Mouse (Mus musculus) right cerebral cortex, postnatal 36 days (tissue): ENCODE data around the gene Arl6ip4.

Experiments
- DNase-seq, 2 experiments: peaks; one replicate each; pipeline ENCODE4 v3.0.0; 2022; ENCODE audit warnings: low spot score in 2 of 2, mixed read lengths in 1 of 2

Gene Arl6ip4

GRCm38 (mm10) chr5:124150895-124151294, 35.0 kb downstream of the Arl6ip4 start:
- no peak for DNase-seq

GRCm38 (mm10) chr5:124152734-124153133, 36.8 kb downstream of the Arl6ip4 start:
- DNase-seq, result no peak

GRCm38 (mm10) chr5:124155943-124156342, 40.1 kb downstream of the Arl6ip4 start:
- DNase-seq, result no peak

- DNase-seq, result no peak
These were observed 42.4 kb downstream of the Arl6ip4 start for GRCm38 (mm10) chr5:124158305-124158704.

- no peak for DNase-seq
These were observed 43.6 kb downstream of the Arl6ip4 start for GRCm38 (mm10) chr5:124159453-124159852.

- DNase-seq, result no peak
These were observed 45.9 kb downstream of the Arl6ip4 start for GRCm38 (mm10) chr5:124161831-124162230.

- peak in 1 of 2 experiments; percentile 43 for DNase-seq
These were observed 46.7 kb downstream of the Arl6ip4 start for GRCm38 (mm10) chr5:124162577-124162976.

GRCm38 (mm10) chr5:124163445-124163844, 47.6 kb downstream of the Arl6ip4 start:
- no peak for DNase-seq

GRCm38 (mm10) chr5:124165622-124166570, 50.0 kb downstream of the Arl6ip4 start:
- peak; percentile 47 to 72 for DNase-seq

GRCm38 (mm10) chr5:124166741-124167140, 50.9 kb downstream of the Arl6ip4 start:
- no peak for DNase-seq

- DNase-seq, result no peak
These were observed 51.7 kb downstream of the Arl6ip4 start for GRCm38 (mm10) chr5:124167621-124168020.
